ENCODE assay signal across 13 mouse cellular contexts in the genomic region with DNA sequence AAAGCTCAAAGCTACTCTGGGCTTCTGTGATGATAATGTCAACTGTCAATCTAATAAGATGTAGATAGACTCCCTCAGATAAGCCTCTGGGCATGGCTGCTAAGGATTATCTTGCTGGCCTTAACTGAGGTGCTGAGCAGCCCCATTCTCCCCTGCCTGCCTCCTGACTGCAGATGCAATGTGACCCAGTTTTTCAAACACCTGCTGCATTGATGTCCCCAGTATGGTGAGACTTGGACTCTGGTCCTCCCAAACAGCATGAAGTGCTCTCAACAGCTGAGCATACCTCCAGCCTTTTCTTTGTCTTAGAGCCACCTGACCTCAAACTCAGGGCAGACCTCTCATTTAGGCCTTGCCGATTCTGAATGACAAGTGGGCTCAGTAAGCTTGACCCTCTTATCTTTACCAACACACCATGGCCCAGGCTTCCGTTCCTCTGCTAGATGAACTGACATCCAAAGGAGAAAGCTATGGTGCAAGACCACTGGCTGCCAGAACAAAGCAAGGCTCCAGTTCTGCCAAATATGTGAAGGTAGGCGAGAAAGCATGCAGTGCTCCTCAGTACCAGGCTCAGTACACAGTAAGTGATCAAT.
"Had no signal": no experiment of that assay in that cellular context is flagged by ENCODE, and none has a peak within 500 bp of the region (broad histone marks: within the 10 kb centered on the region; RNA-seq: fewer than 3 reads in every experiment).

No protein-coding gene starts in this region.

- H3K9ac ChIP-seq: limb, embryonic 15.5 days; liver, embryonic 14.5 days had no signal

- H3K4me2 ChIP-seq: limb, embryonic 15.5 days had no signal

- H3K27ac ChIP-seq: hindbrain, postnatal 0 days; left cerebral cortex, adult 2 months; limb, embryonic 15.5 days; liver, embryonic 14.5 days; midbrain, embryonic 10.5 days had no signal

- H3K9me3 ChIP-seq: limb, embryonic 15.5 days; midbrain, embryonic 10.5 days had no signal

- ATAC-seq: hindbrain, postnatal 0 days had no signal

- H3K4me3 ChIP-seq: left cerebral cortex, adult 2 months; limb, embryonic 15.5 days; midbrain, embryonic 10.5 days; myocyte had no signal

- H3K36me3 ChIP-seq: limb, embryonic 15.5 days; midbrain, embryonic 10.5 days had no signal

- H3K27me3 ChIP-seq: limb, embryonic 15.5 days had no signal

- DNase-seq: kidney, adult 11 months; kidney, adult 9 months; kidney, postnatal 10 days; lung, adult 18-20 months; midbrain, embryonic 14.5 days; right cerebral cortex, adult 18-20 months; spleen, adult 18-20 months had no signal
